Mouse (Mus musculus) stomach, postnatal 0 days (tissue): Measurements from ENCODE around the gene Atp7a. TPM values are rescaled to one million over a fixed set of nuclear protein-coding genes. Genes with fewer than 3 reads are reported as not detected.

Source experiments
- ATAC-seq: fragments of 200-750 bp; cut with Nextera tagmentation; 2 replicates; pipeline ENCODE4 v1.8.0; 2017; ENCODE audit not compliant: low FRiP score, low TSS enrichment
- DNase-seq: peaks from one replicate; pipeline ENCODE4 v3.0.0-alpha.2; 2016; ENCODE audit warnings: low spot score
- H3K27ac ChIP-seq: fragments of 300-500 bp; sonication (generic); replicated peaks from 2 replicates; pipeline ENCODE4 v1.5.1; 2014; ENCODE audit warnings: mild to moderate bottlenecking, control low read depth
- H3K27me3 ChIP-seq: fragments of 300-500 bp; sonication (generic); 2 replicates; pipeline ENCODE4 v1.6.1; 2014; ENCODE audit warnings: low read length; ENCODE audit not compliant: control insufficient read depth, insufficient read depth
- H3K36me3 ChIP-seq: fragments of 300-500 bp; sonication (generic); 2 replicates; pipeline ENCODE4 v1.6.1; 2014; ENCODE audit warnings: low read length, mixed read lengths; ENCODE audit not compliant: control insufficient read depth, insufficient read depth
- H3K4me1 ChIP-seq: fragments of 300-500 bp; sonication (generic); replicated peaks from 2 replicates; pipeline ENCODE4 v1.6.1; 2014; ENCODE audit warnings: antibody characterized with exemption; ENCODE audit not compliant: control insufficient read depth, insufficient read depth
- H3K4me2 ChIP-seq: fragments of 300-500 bp; sonication (generic); replicated peaks from 2 replicates; pipeline ENCODE4 v1.6.1; 2014; ENCODE audit warnings: low read depth, mild to moderate bottlenecking, control low read depth, moderate library complexity
- H3K4me3 ChIP-seq: fragments of 300-500 bp; sonication (generic); 2 replicates; pipeline ENCODE4 v1.5.1; 2014; ENCODE audit warnings: low read depth, low read length, control low read depth
- H3K9ac ChIP-seq: fragments of 300-500 bp; sonication (generic); 2 replicates; pipeline ENCODE4 v1.6.1; 2014; ENCODE audit warnings: mild to moderate bottlenecking, low read length, control low read depth, mixed read lengths
- H3K9me3 ChIP-seq: fragments of 300-500 bp; sonication (generic); 2 replicates; pipeline ENCODE4 v1.6.1; 2016; ENCODE audit warnings: low read length; ENCODE audit not compliant: control insufficient read depth
- CTCF ChIP-seq: IDR thresholded peaks from 2 replicates; pipeline ENCODE4 v1.5.1; 2016; ENCODE audit warnings: antibody characterized with exemption, low read depth, mild to moderate bottlenecking, moderate library complexity
- EP300 ChIP-seq: optimal IDR thresholded peaks from 2 replicates; pipeline ENCODE3; 2016; ENCODE audit warnings: antibody characterized with exemption
- WGBS: fragments of 180-500 bp; shearing (Covaris S2); extraction: QIAGEN DNeasy Blood & Tissue Kit; methylation state at CpG from one replicate; pipeline ENCODE4 v1.1.7; 2014; 5-methylcytosine and 5-hydroxymethylcytosine counted together
- polyA plus RNA-seq: library from polyadenylated mRNA; unstranded; fragments of >200 nt; fragmentation: Nextera tagmentation; extraction: Ambion mirVana; gene quantifications from 2 replicates; pipeline ENCODE4 v1.2.1, GENCODE M21; 2015

Gene Atp7a
- polyA plus RNA-seq, 1 experiment from 2014 or later = 11.4 TPM

DNA sequence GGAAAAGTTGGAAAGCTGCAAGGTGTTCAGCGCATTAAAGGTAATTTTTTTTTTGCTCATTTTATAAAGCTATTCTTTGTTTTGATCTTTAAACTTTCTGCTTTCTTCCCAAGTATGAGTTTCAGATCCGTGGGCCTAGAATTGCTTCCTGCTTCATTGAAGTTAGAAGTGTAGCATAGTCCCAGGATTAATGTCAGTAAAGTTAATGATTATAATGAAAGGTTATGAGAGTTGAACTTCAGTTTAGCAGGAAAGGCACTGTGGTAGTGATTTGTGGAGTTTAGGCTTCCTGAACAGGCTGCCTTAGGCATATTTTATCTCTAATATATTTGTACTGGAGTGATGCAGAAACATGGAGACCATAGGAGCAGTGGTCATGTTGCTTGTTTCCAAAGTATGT is 58.5 kb downstream of the Atp7a start:
- H3K4me2 ChIP-seq = no peak overlapping the region
- no peak for DNase-seq
- H3K4me1 ChIP-seq = no peaks in the 10 kb centered on the region
- H3K27ac ChIP-seq = no peak overlapping the region
- H3K27me3 ChIP-seq = no peaks in the 10 kb centered on the region
- 73% methylated on average over 2 of the region's 2 CpGs for WGBS
- TF ChIP-seq CTCF (no peak), EP300 (no peak)
- H3K9ac ChIP-seq = no peak overlapping the region
- no peak for ATAC-seq
- no peaks in the 10 kb centered on the region for H3K9me3 ChIP-seq
- H3K36me3 ChIP-seq = no peaks in the 10 kb centered on the region
- no peak overlapping the region for H3K4me3 ChIP-seq

GRCm38 (mm10) chrX:106092939-106093338 is 65.9 kb downstream of the Atp7a start:
- no peak for ATAC-seq
- TF ChIP-seq CTCF (no peak), EP300 (no peak)
- no peaks in the 10 kb centered on the region for H3K9me3 ChIP-seq
- H3K27me3 ChIP-seq = no peaks in the 10 kb centered on the region
- WGBS = 49% methylated on average over 5 of the region's 5 CpGs
- H3K4me3 ChIP-seq = no peak overlapping the region
- no peak overlapping the region for H3K9ac ChIP-seq
- H3K4me1 ChIP-seq = no peaks in the 10 kb centered on the region
- H3K36me3 ChIP-seq = no peaks in the 10 kb centered on the region
- no peak overlapping the region for H3K4me2 ChIP-seq
- no peak overlapping the region for H3K27ac ChIP-seq
- peak; percentile 13 for DNase-seq

- no peak for TF ChIP-seq EP300
- peak; percentile 73 for TF ChIP-seq CTCF
- Histone ChIP-seq H3K27ac (no peak overlapping the region), H3K9me3 (no peaks in the 10 kb centered on the region), H3K36me3 (no peaks in the 10 kb centered on the region), H3K27me3 (no peaks in the 10 kb centered on the region), H3K4me1 (no peaks in the 10 kb centered on the region), H3K4me2 (no peak overlapping the region), H3K9ac (no peak overlapping the region), H3K4me3 (no peak overlapping the region)
- ATAC-seq (peak; percentile 63; the same call in 1 of the 2 replicates), DNase-seq (peak; percentile 59)
- WGBS = 47% methylated on average over 2 of the region's 2 CpGs
Observed at GRCm38 (mm10) chrX:106105464-106105863, 78.4 kb downstream of the Atp7a start.

GRCm38 (mm10) chrX:106113881-106114280 is 86.8 kb downstream of the Atp7a start:
- Histone ChIP-seq H3K27ac (no peak overlapping the region), H3K4me2 (no peak overlapping the region), H3K36me3 (no peaks in the 10 kb centered on the region), H3K9ac (no peak overlapping the region), H3K9me3 (no peaks in the 10 kb centered on the region), H3K4me3 (no peak overlapping the region), H3K27me3 (no peaks in the 10 kb centered on the region), H3K4me1 (no peaks in the 10 kb centered on the region)
- 87% methylated on average over 4 of the region's 4 CpGs for WGBS
- no peak for TF ChIP-seq EP300
- no peak for TF ChIP-seq CTCF
- ATAC-seq (no peak), DNase-seq (no peak)

- H3K4me1 ChIP-seq = no peaks in the 10 kb centered on the region
- H3K9ac ChIP-seq = no peak overlapping the region
- 79% methylated on average over 1 of the region's 1 CpGs for WGBS
- DNase-seq = no peak
- no peaks in the 10 kb centered on the region for H3K36me3 ChIP-seq
- no peaks in the 10 kb centered on the region for H3K9me3 ChIP-seq
- no peak for ATAC-seq
- H3K4me2 ChIP-seq = no peak overlapping the region
- no peak overlapping the region for H3K27ac ChIP-seq
- no peak for TF ChIP-seq CTCF
- no peak for TF ChIP-seq EP300
- H3K27me3 ChIP-seq = no peaks in the 10 kb centered on the region
- H3K4me3 ChIP-seq = no peak overlapping the region
Observed at GRCm38 (mm10) chrX:106114674-106115073, 87.6 kb downstream of the Atp7a start.

GRCm38 (mm10) chrX:106122823-106123222 is 95.7 kb downstream of the Atp7a start:
- no peak for TF ChIP-seq CTCF
- TF ChIP-seq EP300 = no peak
- H3K4me3 ChIP-seq = no peak overlapping the region
- H3K27me3 ChIP-seq = no peaks in the 10 kb centered on the region
- no peaks in the 10 kb centered on the region for H3K9me3 ChIP-seq
- H3K27ac ChIP-seq = no peak overlapping the region
- ATAC-seq (no peak), DNase-seq (no peak)
- no peak overlapping the region for H3K9ac ChIP-seq
- H3K36me3 ChIP-seq = no peaks in the 10 kb centered on the region
- no peak overlapping the region for H3K4me2 ChIP-seq
- no peaks in the 10 kb centered on the region for H3K4me1 ChIP-seq
- 68% methylated on average over 2 of the region's 2 CpGs for WGBS
